Mouse (Mus musculus) myocyte (in vitro differentiated cells): Measurements from ENCODE around the gene Gpr39.

Experiments used
- CEBPB ChIP-seq: IDR thresholded peaks from 2 replicates; pipeline ENCODE4 v1.6.1; 2011; ENCODE audit warnings: mild to moderate bottlenecking, moderate library complexity; ENCODE audit not compliant: poor library complexity, insufficient read depth, severe bottlenecking
- E2F4 ChIP-seq: IDR thresholded peaks from one replicate; pipeline ENCODE4 v1.6.1; 2011; ENCODE audit warnings: mild to moderate bottlenecking, control low read depth, moderate library complexity; ENCODE audit not compliant: insufficient read depth
- MAX ChIP-seq: IDR thresholded peaks from one replicate; pipeline ENCODE4 v1.6.1; 2011; ENCODE audit warnings: low read depth, mild to moderate bottlenecking, control low read depth
- MYOG ChIP-seq, 3 experiments: IDR thresholded peaks; one replicate each; pipeline ENCODE4 v1.6.1; 2011; ENCODE audit warnings: control low read depth in 2 of 3, low read depth in 2 of 3, mild to moderate bottlenecking in 2 of 3; ENCODE audit not compliant: insufficient read length in 2 of 3, control insufficient read depth in 1 of 3, insufficient read depth in 1 of 3
- POLR2A ChIP-seq: IDR thresholded peaks from one replicate; pipeline ENCODE4 v1.6.1; 2011; ENCODE audit warnings: low read depth, mild to moderate bottlenecking, control low read depth, moderate library complexity; ENCODE audit not compliant: insufficient read length
- POLR2AphosphoS2 ChIP-seq: IDR thresholded peaks from one replicate; pipeline ENCODE4 v1.6.1; 2011; ENCODE audit warnings: low read depth, control low read depth; ENCODE audit not compliant: insufficient read length
- SRF ChIP-seq: IDR thresholded peaks from one replicate; pipeline ENCODE4 v1.6.1; 2011; ENCODE audit warnings: low read depth; ENCODE audit not compliant: control insufficient read depth, insufficient read length
- TCF12 ChIP-seq: IDR thresholded peaks from one replicate; pipeline ENCODE4 v1.6.1; 2011; ENCODE audit warnings: mild to moderate bottlenecking, control low read depth; ENCODE audit not compliant: poor library complexity, insufficient read depth, severe bottlenecking
- USF1 ChIP-seq: IDR thresholded peaks from one replicate; pipeline ENCODE4 v1.6.1; 2011; ENCODE audit warnings: low read depth, mild to moderate bottlenecking, control low read depth, moderate library complexity

GRCm38 (mm10) chr1:125694338-125694737, 17.5 kb downstream of the Gpr39 start:
- TF ChIP-seq SRF, result no peak
- no peak for TF ChIP-seq POLR2A
- no peak for TF ChIP-seq E2F4
- no peak for TF ChIP-seq USF1
- TF ChIP-seq CEBPB, result no peak
- no peak for TF ChIP-seq POLR2AphosphoS2
- TF ChIP-seq MAX, result no peak
- no peak for TF ChIP-seq TCF12
- TF ChIP-seq MYOG (IDR thresholded peaks at IDR 0.05; ENCODE audit: control insufficient read depth in 1 of 3, insufficient read depth in 1 of 3, insufficient read length in 2 of 3, low read depth in 2 of 3), result no peak
